ENCODE assay signal across 19 mouse cellular contexts in the genomic region with DNA sequence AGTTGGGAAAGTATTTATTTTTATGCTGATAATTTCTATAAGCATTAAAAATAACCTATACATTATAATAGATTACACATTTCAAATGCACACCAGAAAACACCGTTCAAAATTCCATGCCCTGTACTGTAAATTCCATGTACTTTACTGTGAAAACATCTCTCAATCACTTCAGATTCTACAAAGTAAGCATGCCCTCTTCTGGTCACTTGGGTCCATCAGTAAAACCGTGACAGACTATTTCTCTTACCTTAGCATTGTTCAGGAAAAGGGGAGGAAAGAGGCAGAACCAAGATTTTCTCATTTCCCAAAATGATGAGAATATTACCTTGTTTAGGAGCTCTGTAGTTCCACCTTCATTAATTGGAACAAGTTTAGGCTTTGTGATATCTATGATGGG. TPM values are rescaled to one million over a fixed set of nuclear protein-coding genes. Genes with fewer than 3 reads are reported as not detected.
DNase-seq lines count a peak whose midpoint lies in the region; ATAC-seq and TF ChIP-seq lines count a peak whose summit lies in the region.
"Had no signal": no experiment of that assay in that cellular context is flagged by ENCODE, and none has a peak within 500 bp of the region (broad histone marks: within the 10 kb centered on the region; RNA-seq: fewer than 3 reads in every experiment).

No protein-coding gene starts in this region.

- intact Hi-C loops in left cerebral cortex, adult 2 months (cut with DNase I) = loop anchor here (5.0 to 10.0 kb wide), 2 partner anchors 128 to 154 kb away; no protein-coding TSS in a partner anchor

- CTCF ChIA-PET in Patski (lab: Charles Lee) = interaction anchor here (1.2 kb wide), 1 partner anchor 13 kb away, joined by 4 read pairs; no protein-coding TSS in a partner anchor

- H3K27me3 ChIP-seq in hindbrain, postnatal 0 days (ENCODE audit: insufficient read depth, low read length) = no peaks in the 10 kb centered on the region
- H3K27me3 ChIP-seq in hindbrain, embryonic 16.5 days (replicated peaks; ENCODE audit: control insufficient read depth, insufficient read depth, low read length) = no peaks in the 10 kb centered on the region
- no peaks in the 10 kb centered on the region for H3K27me3 ChIP-seq in Patski
- H3K27me3 ChIP-seq: hindbrain, embryonic 15.5 days had no signal

- peaks cover 15% of the 10 kb centered on the region for H3K36me3 ChIP-seq in hindbrain, postnatal 0 days (ENCODE audit: insufficient read depth, low read length)
- peaks cover 17% of the 10 kb centered on the region for H3K36me3 ChIP-seq in hindbrain, embryonic 16.5 days (ENCODE audit: control insufficient read depth, insufficient read depth, low read length)

- in situ Hi-C loops in Patski (cut with MboI; ENCODE audit: low pct_unique_long_range_greater_than_20kb) = no loop called here

- DNase-seq in hindbrain, postnatal 0 days (ENCODE audit: low spot score) = no peak
- no peak for DNase-seq in left cerebral cortex, adult 2 months (ENCODE audit: extremely low spot score in 1 of 2, low spot score in 2 of 2)
- DNase-seq in left cerebral cortex, adult 9 months (ENCODE audit: low spot score in 2 of 2) = no peak
- DNase-seq in 416B (ENCODE audit: low read depth) (peak; percentile 47), Patski (ENCODE audit: low read depth, low spot score) (no peak)
- DNase-seq in embryo, embryonic 11 days = no peak
- no peak for DNase-seq in spleen, adult 12 weeks (ENCODE audit: low spot score)
- DNase-seq: adrenal gland, postnatal 14 days; cerebellum, adult 11-12 months; gastrocnemius, postnatal 25 days; heart, postnatal 36 days; lung, postnatal 10 days; right cerebral cortex, postnatal 14 days; thymus, postnatal 14 days had no signal

- no peaks in the 10 kb centered on the region for H3K9me3 ChIP-seq in hindbrain, postnatal 0 days (ENCODE audit: low read length)
- H3K9me3 ChIP-seq in hindbrain, embryonic 16.5 days (ENCODE audit: control insufficient read depth, low read length) = no peaks in the 10 kb centered on the region
- H3K9me3 ChIP-seq: hindbrain, embryonic 15.5 days had no signal

- POLR2A ChIA-PET in Patski (lab: Charles Lee) = no interaction called here

- no peak overlapping the region for H3K4me3 ChIP-seq in hindbrain, postnatal 0 days (ENCODE audit: low read length)
- no peak overlapping the region for H3K4me3 ChIP-seq in hindbrain, embryonic 16.5 days (ENCODE audit: low read length)
- no peak overlapping the region for H3K4me3 ChIP-seq in left cerebral cortex, adult 2 months
- H3K4me3 ChIP-seq: hindbrain, embryonic 15.5 days had no signal

- TF ChIP-seq CTCF in hindbrain, postnatal 0 days (IDR thresholded peaks at IDR 0.05; ENCODE audit: low read depth) = peak; percentile 47
- peak; percentile 32 for TF ChIP-seq CTCF in left cerebral cortex, adult 2 months (IDR thresholded peaks at IDR 0.05)
- peak; percentile 17 for TF ChIP-seq CTCF in Patski (IDR thresholded peaks at IDR 0.05)

- H3K4me1 ChIP-seq in hindbrain, postnatal 0 days (ENCODE audit: insufficient read depth, low read length) = no peaks in the 10 kb centered on the region
- no peaks in the 10 kb centered on the region for H3K4me1 ChIP-seq in hindbrain, embryonic 16.5 days (ENCODE audit: control insufficient read depth, insufficient read depth, low read depth, low read length)
- H3K4me1 ChIP-seq: hindbrain, embryonic 15.5 days had no signal

- H3K9ac ChIP-seq in hindbrain, postnatal 0 days (replicated peaks; ENCODE audit: low read length) = no peak overlapping the region
- no peak overlapping the region for H3K9ac ChIP-seq in hindbrain, embryonic 16.5 days (ENCODE audit: low read depth, low read length)
- H3K9ac ChIP-seq: hindbrain, embryonic 15.5 days had no signal

- 51% methylated on average over 2 of the region's 2 CpGs for WGBS in hindbrain, postnatal 0 days
- 51% methylated on average over 2 of the region's 2 CpGs for WGBS in hindbrain, embryonic 16.5 days

- ATAC-seq in hindbrain, postnatal 0 days = no peak
- no peak for ATAC-seq in hindbrain, embryonic 16.5 days
- ATAC-seq in Patski = no peak
- ATAC-seq: CD4-positive, CD25-positive, alpha-beta regulatory T cell, adult 4 months had no signal

- no peak overlapping the region for H3K4me2 ChIP-seq in hindbrain, postnatal 0 days (ENCODE audit: low read depth, low read length)
- no peak overlapping the region for H3K4me2 ChIP-seq in hindbrain, embryonic 16.5 days (ENCODE audit: low read length)
- H3K4me2 ChIP-seq: heart, embryonic 11.5 days; hindbrain, embryonic 15.5 days had no signal

- H3K27ac ChIP-seq in hindbrain, postnatal 0 days = no peak overlapping the region
- H3K27ac ChIP-seq in hindbrain, embryonic 16.5 days (ENCODE audit: low read depth, low read length) = no peak overlapping the region
- no peak overlapping the region for H3K27ac ChIP-seq in left cerebral cortex, adult 2 months
- H3K27ac ChIP-seq: hindbrain, embryonic 15.5 days had no signal

RNA-seq across cellular contexts. Expression of a gene that starts 8.3 kb away (rescaled TPM):
- total RNA-seq in hindbrain, postnatal 0 days (2014; rRNA removed) = 18.6 and 21.4 TPM in 2 replicates
- 43.3 and 49.0 TPM in 2 replicates for polyA plus RNA-seq in hindbrain, postnatal 0 days (2015; fragmentation: Nextera tagmentation; extraction: Ambion mirVana)
- polyA plus RNA-seq in hindbrain, embryonic 16.5 days (2015; fragmentation: Nextera tagmentation; extraction: Ambion mirVana) = 42.6 and 45.2 TPM in 2 replicates
- 10 to 100 TPM; 69.2 to 77.4 TPM for total RNA-seq in left cerebral cortex, adult 2 months (2021)
- polyA plus RNA-seq in Patski (2021) = 71.0 TPM

RNA-seq across cellular contexts. Expression of a gene that starts 30.5 kb away (rescaled TPM):
- total RNA-seq in hindbrain, postnatal 0 days (2014; rRNA removed) = 38.3 and 60.8 TPM in 2 replicates
- 38.2 and 38.6 TPM in 2 replicates for polyA plus RNA-seq in hindbrain, postnatal 0 days (2015; fragmentation: Nextera tagmentation; extraction: Ambion mirVana)
- 16.4 and 18.7 TPM in 2 replicates for polyA plus RNA-seq in hindbrain, embryonic 16.5 days (2015; fragmentation: Nextera tagmentation; extraction: Ambion mirVana)
- total RNA-seq in left cerebral cortex, adult 2 months (2021) = 10 to 100 TPM; 18.9 to 24.4 TPM
- not detected for polyA plus RNA-seq in Patski (2021)
- total RNA-seq: gastrocnemius, postnatal 25 days; heart, postnatal 36 days; liver, adult 2 months had no signal
- polyA plus RNA-seq: CD4-positive, CD25-positive, alpha-beta regulatory T cell, adult 4 months; heart, embryonic 11.5 days; liver, adult 2 months had no signal

RNA-seq across cellular contexts. Expression of a gene that starts 31.0 kb away (rescaled TPM):
- total RNA-seq in hindbrain, postnatal 0 days (2014; rRNA removed) = 0.10 and 0.90 TPM in 2 replicates
- 0.35 and 0.55 TPM in 2 replicates for polyA plus RNA-seq in hindbrain, postnatal 0 days (2015; fragmentation: Nextera tagmentation; extraction: Ambion mirVana)
- 0.44 and 0.46 TPM in 2 replicates for polyA plus RNA-seq in hindbrain, embryonic 16.5 days (2015; fragmentation: Nextera tagmentation; extraction: Ambion mirVana)
- under 1 TPM; 0.12 to 0.20 TPM for total RNA-seq in left cerebral cortex, adult 2 months (2021)
- polyA plus RNA-seq in Patski (2021) = 0.01 TPM
- total RNA-seq: heart, postnatal 36 days had no signal

Comparison
In these comparisons a context has a peak if more than half of its experiments do, and no peak if none do; other contexts are left out.
1. RNA of a gene that starts 30.5 kb away (polyA plus RNA-seq): 38.2 to 38.6 TPM in hindbrain, postnatal 0 days and 16.4 to 18.7 TPM in hindbrain, embryonic 16.5 days; not detected in Patski (single experiment); every median in the first group is over 10 times any median in the second.
2. Peak in every context shown above with its lines, with median percentiles within 50 percentile points of each other: CTCF ChIP-seq.